Mouse (Mus musculus) CH12.LX (cell line): ENCODE results near the gene Art3. TPM values are rescaled to one million over a fixed set of nuclear protein-coding genes. Genes with fewer than 3 reads are reported as not detected.
A peak's percentile ranks its signal among the peaks of the same experiment; 100 is the strongest.

Experiments used
- DNase-seq: peaks from one replicate; pipeline ENCODE4 v3.0.0-alpha.2; 2013; ENCODE audit errors: extremely low read depth
- H3K27ac ChIP-seq: 2 replicates; pipeline ENCODE4 v1.5.1; 2012; ENCODE audit warnings: low read depth, mild to moderate bottlenecking, control low read depth, moderate library complexity; ENCODE audit not compliant: insufficient read depth
- H3K27me3 ChIP-seq: replicated peaks from 2 replicates; pipeline ENCODE3; 2012; ENCODE audit warnings: inconsistent platforms
- H3K36me3 ChIP-seq, 2 experiments: replicated peaks in 1 of 2; 2 replicates each; pipeline versions ENCODE3 to v1.6.1; 2012; ENCODE audit warnings: inconsistent platforms in 1 of 2, low read length in 1 of 2, mild to moderate bottlenecking in 1 of 2, mixed read lengths in 1 of 2, moderate library complexity in 1 of 2; ENCODE audit not compliant: control insufficient read depth in 1 of 2, insufficient read depth in 1 of 2
- H3K4me1 ChIP-seq, 2 experiments: 2 replicates each; pipeline ENCODE4 v1.6.1; 2012; ENCODE audit warnings: inconsistent platforms in 1 of 2, moderate library complexity in 1 of 2; ENCODE audit not compliant: insufficient read depth in 2 of 2, control insufficient read depth in 1 of 2
- H3K4me2 ChIP-seq: 2 replicates; pipeline ENCODE4 v1.6.1; 2012; ENCODE audit warnings: low read depth, mild to moderate bottlenecking, control low read depth; ENCODE audit not compliant: poor library complexity, insufficient read depth, severe bottlenecking
- H3K4me3 ChIP-seq, 3 experiments: fragments of 150-350 bp in 1 of 3; sonication (generic) in 1 of 3; replicated peaks in 1 of 3; 2 replicates each; pipeline versions ENCODE3 to v1.5.1; 2011 to 2012; ENCODE audit warnings: low read depth in 2 of 3, low read length in 2 of 3, mild to moderate bottlenecking in 2 of 3, moderate library complexity in 2 of 3, control low read depth in 1 of 3, improper control_type of control experiment in 1 of 3, inconsistent platforms in 1 of 3, mixed read lengths in 1 of 3; ENCODE audit not compliant: poor library complexity in 1 of 3
- H3K79me2 ChIP-seq: replicated peaks from 2 replicates; pipeline ENCODE4 v1.6.1; 2012; ENCODE audit warnings: mild to moderate bottlenecking, moderate library complexity; ENCODE audit not compliant: control insufficient read depth, poor library complexity, insufficient read depth, severe bottlenecking; ENCODE audit errors: extremely low read depth
- H3K9ac ChIP-seq: 2 replicates; pipeline ENCODE4 v1.6.1; 2012; ENCODE audit warnings: low read depth, mild to moderate bottlenecking, control low read depth, moderate library complexity; ENCODE audit not compliant: insufficient read depth
- H3K9me3 ChIP-seq: replicated peaks from 2 replicates; pipeline ENCODE3; 2012; ENCODE audit warnings: low read length, inconsistent platforms, mixed read lengths
- CHD1 ChIP-seq: IDR thresholded peaks from 2 replicates; pipeline ENCODE4 v1.6.1; 2012; ENCODE audit warnings: low read depth, low read length, improper control_type of control experiment, inconsistent platforms
- CHD2 ChIP-seq: IDR thresholded peaks from 2 replicates; pipeline ENCODE4 v1.6.1; 2011; ENCODE audit warnings: low read length, improper control_type of control experiment
- GABPA ChIP-seq: IDR thresholded peaks from 2 replicates; pipeline ENCODE4 v1.6.1; 2012; ENCODE audit warnings: low read depth, low read length, improper control_type of control experiment, inconsistent platforms; ENCODE audit not compliant: insufficient replicate concordance
- HCFC1 ChIP-seq: IDR thresholded peaks from 2 replicates; pipeline ENCODE4 v1.6.1; 2012; ENCODE audit warnings: low read depth, mild to moderate bottlenecking, inconsistent platforms, low read length, improper control_type of control experiment
- JUND ChIP-seq: conservative IDR thresholded peaks from 2 replicates; pipeline ENCODE4 v1.6.1; 2011; ENCODE audit warnings: low read depth, low read length, improper control_type of control experiment
- MAZ ChIP-seq: IDR thresholded peaks from 2 replicates; pipeline ENCODE4 v1.6.1; 2012; ENCODE audit warnings: low read depth, mild to moderate bottlenecking, inconsistent platforms, low read length, improper control_type of control experiment, moderate library complexity
- NELFE ChIP-seq: IDR thresholded peaks from 2 replicates; pipeline ENCODE4 v1.6.1; 2011; ENCODE audit warnings: low read depth, low read length, improper control_type of control experiment
- POLR2AphosphoS2 ChIP-seq: IDR thresholded peaks from 2 replicates; pipeline ENCODE4 v1.6.1; 2011; ENCODE audit warnings: low read depth, low read length, improper control_type of control experiment
- ZKSCAN1 ChIP-seq: IDR thresholded peaks from 2 replicates; pipeline ENCODE4 v1.6.1; 2012; ENCODE audit warnings: low read depth, inconsistent platforms, low read length, improper control_type of control experiment, borderline replicate concordance
- dilution Hi-C: fragments of 300-500 bp; cut with MboI; formaldehyde crosslinking; loops from 2 replicates; pipeline ENCODE4 v1.14.3; 2020; ENCODE audit warnings: low sequenced_read_pairs; ENCODE audit not compliant: extremely low pct_unique_long_range_greater_than_20kb, extremely low pct_ligation_motif_present
- in situ Hi-C: fragments of 300-500 bp; cut with MboI; formaldehyde crosslinking; loops from 3 replicates; pipeline ENCODE4 v1.14.3; 2019; ENCODE audit warnings: low sequenced_read_pairs, low pct_ligation_motif_present, low pct_unique_long_range_greater_than_20kb, mixed read lengths
- polyA plus RNA-seq: library from polyadenylated mRNA; unstranded; fragments of >175 nt; gene quantifications from 2 replicates; pipeline ENCODE4 v1.2.1, GENCODE M21; 2012; ENCODE audit warnings: low read depth; ENCODE audit not compliant: insufficient read length
- total RNA-seq, 2 experiments: library from RNA; depleted of rRNA; stranded (reverse); fragments of 300-350 nt in 1 of 2; fragments of >200 nt in 1 of 2; gene quantifications; 2 replicates each; pipeline ENCODE4 v1.2.3; 2012 to 2014

The Art3 gene
- total and polyA plus RNA-seq, 3 experiments = 0.34 TPM; not detected in 2

DNA sequence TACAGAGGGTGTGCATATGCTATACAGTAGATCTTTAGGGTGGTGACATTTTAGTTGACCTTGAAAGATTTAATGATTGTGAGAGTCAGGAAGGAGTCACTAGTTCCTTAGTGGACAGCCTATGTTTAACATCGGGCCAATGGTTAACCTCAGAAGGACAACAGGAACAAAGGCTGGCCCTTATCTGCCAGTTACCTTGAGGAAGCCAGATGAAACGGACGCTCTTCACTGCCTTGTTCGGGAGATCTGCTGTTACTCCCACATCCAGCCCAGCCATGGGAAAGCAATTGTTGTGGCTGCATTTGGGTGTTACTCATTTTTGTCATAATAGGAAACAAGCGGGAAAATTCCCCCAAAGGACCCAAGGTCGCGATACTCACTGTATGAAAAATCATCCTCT is 17.9 kb upstream of the Art3 start:
- peaks cover under 1 to 13% of the 10 kb centered on the region in 2 experiments; a peak in 3 of 4 replicates for H3K4me1 ChIP-seq
- no peaks in the 10 kb centered on the region for H3K36me3 ChIP-seq
- no peak overlapping the region for H3K27ac ChIP-seq
- H3K9ac ChIP-seq = no peak overlapping the region
- in situ Hi-C loops = no loop called here
- no peak overlapping the region for H3K4me3 ChIP-seq
- no peaks in the 10 kb centered on the region for H3K27me3 ChIP-seq
- no peak for DNase-seq
- no peak overlapping the region for H3K4me2 ChIP-seq
- H3K9me3 ChIP-seq = no peaks in the 10 kb centered on the region
- dilution Hi-C loops = no loop called here
- peaks cover 9% of the 10 kb centered on the region for H3K79me2 ChIP-seq
- TF ChIP-seq POLR2AphosphoS2 (no peak), JUND (no peak), CHD1 (no peak)

DNA sequence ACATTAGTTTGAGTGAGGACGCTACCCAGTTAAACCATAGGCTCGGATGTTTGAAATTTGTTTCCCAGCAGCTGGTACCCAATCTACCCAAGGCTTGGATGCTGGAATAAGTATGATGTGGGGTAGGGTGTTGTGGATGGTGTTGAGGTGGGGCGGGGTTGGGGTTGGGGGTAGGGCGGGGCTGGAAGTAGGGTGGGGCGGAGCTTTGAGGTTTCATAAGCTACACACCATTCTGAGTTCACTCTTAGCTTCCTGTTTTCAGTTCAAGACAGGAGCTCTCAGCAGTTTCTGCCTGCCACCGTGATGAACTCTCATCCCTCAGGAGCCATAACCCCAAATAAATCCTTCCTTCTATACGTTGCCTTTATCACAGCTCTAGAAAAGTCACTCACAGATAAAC is 13.5 kb upstream of the Art3 start:
- Histone ChIP-seq H3K9ac (no peak overlapping the region), H3K4me1 (peaks cover 0 to 8% of the 10 kb centered on the region in 2 experiments; a peak in 2 of 4 replicates), H3K27ac (no peak overlapping the region), H3K4me3 (no peak overlapping the region), H3K9me3 (no peaks in the 10 kb centered on the region), H3K4me2 (no peak overlapping the region), H3K36me3 (no peaks in the 10 kb centered on the region), H3K79me2 (no peaks in the 10 kb centered on the region), H3K27me3 (no peaks in the 10 kb centered on the region)
- peak; percentile 31 for DNase-seq
- in situ Hi-C loops (loop anchor here (5.0 kb wide), 1 partner anchor 59 kb away; no protein-coding TSS in a partner anchor), dilution Hi-C loops (no loop called here)
- no peak for TF ChIP-seq ZKSCAN1
- no peak for TF ChIP-seq CHD2
- no peak for TF ChIP-seq GABPA
- TF ChIP-seq MAZ = no peak
- TF ChIP-seq NELFE = 0 out of 2 replicates have a peak, but pooled peaks have one; percentile 20

DNA sequence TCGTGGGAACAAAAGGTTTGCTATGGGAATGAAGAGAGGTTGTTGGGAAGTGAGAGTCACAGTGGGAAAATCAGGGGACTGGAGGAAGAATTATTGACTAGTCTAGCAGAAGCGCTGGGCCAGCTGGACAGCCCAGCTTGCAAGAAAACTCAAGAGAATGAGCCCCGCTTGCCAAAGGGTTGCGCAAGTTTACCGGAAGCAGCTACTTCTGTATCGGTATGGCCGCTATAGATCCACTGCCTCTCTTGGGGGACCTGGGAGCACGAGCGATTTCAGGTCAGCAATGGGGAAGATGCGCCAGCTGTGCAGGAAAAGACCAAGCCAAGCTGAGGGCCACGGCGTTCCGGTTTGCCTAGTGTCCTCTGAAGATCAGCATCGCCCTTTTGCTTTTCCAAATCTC is 13.0 kb upstream of the Art3 start:
- H3K4me1 ChIP-seq = peaks cover 0 to 8% of the 10 kb centered on the region in 2 experiments; a peak in 2 of 4 replicates
- H3K9ac ChIP-seq = no peak overlapping the region
- H3K27me3 ChIP-seq = no peaks in the 10 kb centered on the region
- no peaks in the 10 kb centered on the region for H3K36me3 ChIP-seq
- no peaks in the 10 kb centered on the region for H3K9me3 ChIP-seq
- no peak overlapping the region for H3K27ac ChIP-seq
- H3K4me2 ChIP-seq = no peak overlapping the region
- in situ Hi-C loops = loop anchor here (5.0 kb wide), 1 partner anchor 59 kb away; no protein-coding TSS in a partner anchor
- no peak for TF ChIP-seq HCFC1
- TF ChIP-seq, all 38 proteins: peak for 0
- Histone ChIP-seq H3K4me3 (no peak overlapping the region), H3K79me2 (no peaks in the 10 kb centered on the region)
- dilution Hi-C loops = no loop called here
- DNase-seq = no peak
